Mouse (Mus musculus): ENCODE data around the gene Rsph1.
"Not testable (repeated sequence)": the region's sequence is repeated elsewhere in the genome, so short reads cannot be mapped to it uniquely, and the experiment has no call there.

Rsph1 gene

GRCm38 (mm10) chr17:31280269-31280668 lies 3.1 kb upstream of the Rsph1 start:
- ATAC-seq (ENCODE audit: insufficient number of reproducible peaks, low FRiP score, low TSS enrichment) = no peak

- ATAC-seq (ENCODE audit: insufficient number of reproducible peaks, low FRiP score, low TSS enrichment) = no peak
Measured at GRCm38 (mm10) chr17:31279541-31279940, 2.4 kb upstream of the Rsph1 start.

GRCm38 (mm10) chr17:31277931-31278330 lies 748 bp upstream of the Rsph1 start:
- no peak for ATAC-seq (ENCODE audit: insufficient number of reproducible peaks, low FRiP score, low TSS enrichment)

- ATAC-seq (ENCODE audit: insufficient number of reproducible peaks, low FRiP score, low TSS enrichment) = no peak
Measured at GRCm38 (mm10) chr17:31276207-31276921, 819 bp downstream of the Rsph1 start.

- ATAC-seq (ENCODE audit: insufficient number of reproducible peaks, low FRiP score, low TSS enrichment) = no peak
Measured at GRCm38 (mm10) chr17:31275181-31275580, 2.0 kb downstream of the Rsph1 start.

- ATAC-seq (ENCODE audit: insufficient number of reproducible peaks, low FRiP score, low TSS enrichment) = no peak
Measured at GRCm38 (mm10) chr17:31273631-31274030, 3.6 kb downstream of the Rsph1 start.

- ATAC-seq (ENCODE audit: insufficient number of reproducible peaks, low FRiP score, low TSS enrichment) = no peak
Measured at GRCm38 (mm10) chr17:31272416-31273165, 4.6 kb downstream of the Rsph1 start.

GRCm38 (mm10) chr17:31271136-31271851 lies 5.9 kb downstream of the Rsph1 start:
- ATAC-seq (ENCODE audit: insufficient number of reproducible peaks, low FRiP score, low TSS enrichment) = no peak

GRCm38 (mm10) chr17:31270736-31271135 lies 6.4 kb downstream of the Rsph1 start:
- ATAC-seq (ENCODE audit: insufficient number of reproducible peaks, low FRiP score, low TSS enrichment) = not testable (repeated sequence)

GRCm38 (mm10) chr17:31270246-31270645 lies 6.9 kb downstream of the Rsph1 start:
- ATAC-seq (ENCODE audit: insufficient number of reproducible peaks, low FRiP score, low TSS enrichment) = no peak

- no peak for ATAC-seq (ENCODE audit: insufficient number of reproducible peaks, low FRiP score, low TSS enrichment)
Measured at GRCm38 (mm10) chr17:31269761-31270160, 7.4 kb downstream of the Rsph1 start.

GRCm38 (mm10) chr17:31268016-31268415 lies 9.2 kb downstream of the Rsph1 start:
- ATAC-seq (ENCODE audit: insufficient number of reproducible peaks, low FRiP score, low TSS enrichment) = no peak

- no peak for ATAC-seq (ENCODE audit: insufficient number of reproducible peaks, low FRiP score, low TSS enrichment)
Measured at GRCm38 (mm10) chr17:31267603-31268002, 9.6 kb downstream of the Rsph1 start.

- ATAC-seq (ENCODE audit: insufficient number of reproducible peaks, low FRiP score, low TSS enrichment) = no peak
Measured at GRCm38 (mm10) chr17:31267138-31267537, 10.0 kb downstream of the Rsph1 start.

- no peak for ATAC-seq (ENCODE audit: insufficient number of reproducible peaks, low FRiP score, low TSS enrichment)
Measured at GRCm38 (mm10) chr17:31266321-31266950, 10.7 kb downstream of the Rsph1 start.

GRCm38 (mm10) chr17:31265831-31266230 lies 11.4 kb downstream of the Rsph1 start:
- no peak for ATAC-seq (ENCODE audit: insufficient number of reproducible peaks, low FRiP score, low TSS enrichment)

- no peak for ATAC-seq (ENCODE audit: insufficient number of reproducible peaks, low FRiP score, low TSS enrichment)
Measured at GRCm38 (mm10) chr17:31265171-31265572, 12.0 kb downstream of the Rsph1 start.

- no peak for ATAC-seq (ENCODE audit: insufficient number of reproducible peaks, low FRiP score, low TSS enrichment)
Measured at GRCm38 (mm10) chr17:31264372-31264771, 12.8 kb downstream of the Rsph1 start.

- ATAC-seq (ENCODE audit: insufficient number of reproducible peaks, low FRiP score, low TSS enrichment) = no peak
Measured at GRCm38 (mm10) chr17:31263770-31264169, 13.4 kb downstream of the Rsph1 start.

GRCm38 (mm10) chr17:31262715-31263114 lies 14.5 kb downstream of the Rsph1 start:
- ATAC-seq (ENCODE audit: insufficient number of reproducible peaks, low FRiP score, low TSS enrichment) = no peak

GRCm38 (mm10) chr17:31261352-31261751 lies 15.8 kb downstream of the Rsph1 start:
- ATAC-seq (ENCODE audit: insufficient number of reproducible peaks, low FRiP score, low TSS enrichment) = no peak

All from cerebellum, adult (tissue).